Mouse (Mus musculus): Measurements from ENCODE around the gene St7.

DNA sequence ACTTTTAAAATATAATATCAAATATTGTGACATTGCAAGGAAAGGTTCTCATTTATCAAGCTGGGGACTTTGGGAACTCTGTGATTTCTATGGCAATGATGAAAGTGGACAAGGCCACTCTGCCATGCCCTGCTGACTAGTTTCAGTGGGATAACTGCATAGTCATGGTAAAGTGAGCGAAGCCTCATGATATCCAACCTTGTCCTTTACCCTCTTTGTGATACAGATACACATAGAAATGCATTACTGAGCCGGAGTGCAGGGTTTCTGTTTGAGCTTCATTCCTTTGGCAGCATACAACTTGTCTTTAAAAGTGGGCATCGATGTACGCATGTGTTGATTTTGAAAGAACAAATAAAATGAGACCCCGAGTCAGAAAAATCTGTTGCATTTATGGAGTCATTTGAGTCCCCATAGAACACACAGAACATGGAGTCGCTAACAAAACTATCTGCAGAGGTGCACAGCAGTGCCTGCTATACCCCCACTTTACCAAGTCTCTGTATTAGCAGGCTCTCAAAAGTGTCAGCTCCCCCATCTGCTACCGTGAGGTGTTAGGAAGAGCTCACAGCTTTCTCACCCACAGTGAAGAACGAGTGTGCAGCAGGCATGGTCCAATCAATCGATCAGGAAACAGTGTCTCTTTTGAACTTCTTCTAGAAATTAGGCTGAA lies 77.4 kb downstream of the St7 start:
- no peak for TF ChIP-seq CTCF (IDR thresholded peaks at IDR 0.05; ENCODE audit: extremely low read depth, insufficient read depth, low read length)
- TF ChIP-seq POLR2A (IDR thresholded peaks at IDR 0.05; ENCODE audit: extremely low read depth, insufficient read depth, low read length): no peak
